Mouse (Mus musculus): ENCODE data around the gene Sh2d1b2. TPM values are rescaled to one million over a fixed set of nuclear protein-coding genes. Genes with fewer than 3 reads are reported as not detected.

Sh2d1b2 gene
- total RNA-seq, 1 experiment, result not detected

- TF ChIP-seq HCFC1 (IDR thresholded peaks at IDR 0.05; ENCODE audit: borderline replicate concordance, insufficient read depth, low read length), result no peak
- TF ChIP-seq MAFK (IDR thresholded peaks at IDR 0.05; ENCODE audit: insufficient read depth, low read depth, low read length), result no peak
- TF ChIP-seq ZNF384 (IDR thresholded peaks at IDR 0.05; ENCODE audit: low read depth, low read length), result no peak
- TF ChIP-seq CHD2 (IDR thresholded peaks at IDR 0.05; ENCODE audit: low read depth, low read length), result no peak
- TF ChIP-seq ZC3H11A (IDR thresholded peaks at IDR 0.05; ENCODE audit: borderline replicate concordance, low read depth, low read length), result no peak
- Histone ChIP-seq H3K4me1 (ENCODE audit: control insufficient read depth in 2 of 2, insufficient read depth in 2 of 2, low read length in 2 of 2, poor library complexity in 1 of 2) (no peaks in the 10 kb centered on the region), H3K4me3 (ENCODE audit: insufficient read depth in 1 of 2, low read depth in 1 of 2, low read length in 2 of 2, poor library complexity in 1 of 2, severe bottlenecking in 1 of 2) (no peak within 1 kb of the TSS), H3K9me3 (ENCODE audit: control insufficient read depth, insufficient read depth, low read depth, low read length) (no peaks in the 10 kb centered on the region), H3K27ac (ENCODE audit: insufficient read depth, low read depth, low read length, poor library complexity, severe bottlenecking) (no peak within 1 kb of the TSS), H3K9ac (ENCODE audit: insufficient read depth, low read depth, low read length, poor library complexity, severe bottlenecking) (no peak within 1 kb of the TSS), H3K36me3 (ENCODE audit: control insufficient read depth, insufficient read depth, low read length, poor library complexity, severe bottlenecking) (no peaks in the 10 kb centered on the region)
- no peak for DNase-seq (ENCODE audit: low read depth, low spot score)
- in situ Hi-C loops (cut with MboI; ENCODE audit: low sequenced_read_pairs in 2 of 2, unreplicated experiment in 2 of 2), result loop anchor here in 1 of 2 experiments (25.0 kb wide), 1 partner anchor 335 kb away; no protein-coding TSS in a partner anchor
These were observed 44.5 kb downstream of the Sh2d1b2 start, which contains the start of gene Sh2d1b1 for GRCm38 (mm10) chr1:170277016-170277415. TSS of gene Sh2d1b1 (plus strand) at chr1:170277320.

- no peak overlapping the region for H3K9ac ChIP-seq (ENCODE audit: insufficient read depth, low read depth, low read length, poor library complexity, severe bottlenecking)
- no peak for DNase-seq (ENCODE audit: low read depth, low spot score)
- in situ Hi-C loops (cut with MboI; ENCODE audit: low sequenced_read_pairs in 2 of 2, unreplicated experiment in 2 of 2), result loop anchor here in 1 of 2 experiments (25.0 kb wide), 1 partner anchor 330 kb away; no protein-coding TSS in a partner anchor
- H3K4me3 ChIP-seq (ENCODE audit: insufficient read depth in 1 of 2, low read depth in 1 of 2, low read length in 2 of 2, poor library complexity in 1 of 2, severe bottlenecking in 1 of 2), result no peak overlapping the region
- no peaks in the 10 kb centered on the region for H3K36me3 ChIP-seq (ENCODE audit: control insufficient read depth, insufficient read depth, low read length, poor library complexity, severe bottlenecking)
- H3K27ac ChIP-seq (ENCODE audit: insufficient read depth, low read depth, low read length, poor library complexity, severe bottlenecking), result no peak overlapping the region
- TF ChIP-seq ZC3H11A (IDR thresholded peaks at IDR 0.05; ENCODE audit: borderline replicate concordance, low read depth, low read length), result no peak
- no peak for TF ChIP-seq CHD2 (IDR thresholded peaks at IDR 0.05; ENCODE audit: low read depth, low read length)
- TF ChIP-seq ZNF384 (IDR thresholded peaks at IDR 0.05; ENCODE audit: low read depth, low read length), result no peak
- no peak for TF ChIP-seq MAFK (IDR thresholded peaks at IDR 0.05; ENCODE audit: insufficient read depth, low read depth, low read length)
- H3K4me1 ChIP-seq (ENCODE audit: control insufficient read depth in 2 of 2, insufficient read depth in 2 of 2, low read length in 2 of 2, poor library complexity in 1 of 2), result no peaks in the 10 kb centered on the region
- H3K9me3 ChIP-seq (ENCODE audit: control insufficient read depth, insufficient read depth, low read depth, low read length), result no peaks in the 10 kb centered on the region
These were observed 50.0 kb downstream of the Sh2d1b2 start for GRCm38 (mm10) chr1:170282415-170283129.

GRCm38 (mm10) chr1:170292239-170292951 lies 59.8 kb downstream of the Sh2d1b2 start:
- Histone ChIP-seq H3K4me1 (ENCODE audit: control insufficient read depth in 2 of 2, insufficient read depth in 2 of 2, low read length in 2 of 2, poor library complexity in 1 of 2) (no peaks in the 10 kb centered on the region), H3K36me3 (ENCODE audit: control insufficient read depth, insufficient read depth, low read length, poor library complexity, severe bottlenecking) (no peaks in the 10 kb centered on the region), H3K27ac (ENCODE audit: insufficient read depth, low read depth, low read length, poor library complexity, severe bottlenecking) (no peak overlapping the region), H3K4me3 (ENCODE audit: insufficient read depth in 1 of 2, low read depth in 1 of 2, low read length in 2 of 2, poor library complexity in 1 of 2, severe bottlenecking in 1 of 2) (no peak overlapping the region), H3K9me3 (ENCODE audit: control insufficient read depth, insufficient read depth, low read depth, low read length) (no peaks in the 10 kb centered on the region), H3K9ac (ENCODE audit: insufficient read depth, low read depth, low read length, poor library complexity, severe bottlenecking) (no peak overlapping the region)
- DNase-seq (ENCODE audit: low read depth, low spot score), result peak; percentile 6
- TF ChIP-seq ZNF384 (IDR thresholded peaks at IDR 0.05; ENCODE audit: low read depth, low read length), result no peak
- TF ChIP-seq ZC3H11A (IDR thresholded peaks at IDR 0.05; ENCODE audit: borderline replicate concordance, low read depth, low read length), result 0 out of 2 replicates have a peak, but pooled peaks have one; percentile 65
- in situ Hi-C loops (cut with MboI; ENCODE audit: low sequenced_read_pairs in 2 of 2, unreplicated experiment in 2 of 2), result loop anchor here in 1 of 2 experiments (25.0 kb wide), 1 partner anchor 320 kb away; no protein-coding TSS in a partner anchor

GRCm38 (mm10) chr1:170293257-170293656 lies 60.7 kb downstream of the Sh2d1b2 start:
- TF ChIP-seq ZC3H11A (IDR thresholded peaks at IDR 0.05; ENCODE audit: borderline replicate concordance, low read depth, low read length), result no peak
- TF ChIP-seq HCFC1 (IDR thresholded peaks at IDR 0.05; ENCODE audit: borderline replicate concordance, insufficient read depth, low read length), result no peak
- no peak for TF ChIP-seq CHD2 (IDR thresholded peaks at IDR 0.05; ENCODE audit: low read depth, low read length)
- no peak for TF ChIP-seq MAFK (IDR thresholded peaks at IDR 0.05; ENCODE audit: insufficient read depth, low read depth, low read length)
- TF ChIP-seq ZNF384 (IDR thresholded peaks at IDR 0.05; ENCODE audit: low read depth, low read length), result no peak
- H3K4me3 ChIP-seq (ENCODE audit: insufficient read depth in 1 of 2, low read depth in 1 of 2, low read length in 2 of 2, poor library complexity in 1 of 2, severe bottlenecking in 1 of 2), result no peak overlapping the region
- H3K4me1 ChIP-seq (ENCODE audit: control insufficient read depth in 2 of 2, insufficient read depth in 2 of 2, low read length in 2 of 2, poor library complexity in 1 of 2), result no peaks in the 10 kb centered on the region
- H3K27ac ChIP-seq (ENCODE audit: insufficient read depth, low read depth, low read length, poor library complexity, severe bottlenecking), result no peak overlapping the region
- no peak overlapping the region for H3K9ac ChIP-seq (ENCODE audit: insufficient read depth, low read depth, low read length, poor library complexity, severe bottlenecking)
- in situ Hi-C loops (cut with MboI; ENCODE audit: low sequenced_read_pairs in 2 of 2, unreplicated experiment in 2 of 2), result loop anchor here in 1 of 2 experiments (25.0 kb wide), 1 partner anchor 319 kb away; no protein-coding TSS in a partner anchor
- H3K9me3 ChIP-seq (ENCODE audit: control insufficient read depth, insufficient read depth, low read depth, low read length), result no peaks in the 10 kb centered on the region
- no peak for DNase-seq (ENCODE audit: low read depth, low spot score)
- H3K36me3 ChIP-seq (ENCODE audit: control insufficient read depth, insufficient read depth, low read length, poor library complexity, severe bottlenecking), result no peaks in the 10 kb centered on the region

Measured in ES-E14 (cell line).